Mouse (Mus musculus) hindbrain, embryonic 14.5 days (tissue): ENCODE results near the gene Hmgb1. TPM values are rescaled to one million over a fixed set of nuclear protein-coding genes. Genes with fewer than 3 reads are reported as not detected.

Experiments
- ATAC-seq: fragments of 200-750 bp; cut with Nextera tagmentation; 2 replicates; pipeline ENCODE4 v1.8.0; 2017; ENCODE audit warnings: moderate number of reproducible peaks, mild to moderate bottlenecking, moderate TSS enrichment, moderate library complexity; ENCODE audit not compliant: low FRiP score
- DNase-seq: peaks from one replicate; pipeline ENCODE4 v3.0.0-alpha.2; 2015; ENCODE audit warnings: low spot score
- H3K27ac ChIP-seq: fragments of 300-500 bp; sonication (generic); 2 replicates; pipeline ENCODE4 v1.5.1; 2014; ENCODE audit warnings: mild to moderate bottlenecking, moderate library complexity
- H3K27me3 ChIP-seq: fragments of 300-500 bp; sonication (generic); 2 replicates; pipeline ENCODE4 v1.6.1; 2014; ENCODE audit warnings: mild to moderate bottlenecking, low read length, mixed read lengths; ENCODE audit not compliant: control insufficient read depth, insufficient read depth
- H3K36me3 ChIP-seq: fragments of 300-500 bp; sonication (generic); replicated peaks from 2 replicates; pipeline ENCODE4 v1.6.1; 2014; ENCODE audit not compliant: control insufficient read depth, insufficient read depth
- H3K4me1 ChIP-seq: fragments of 300-500 bp; sonication (generic); replicated peaks from 2 replicates; pipeline ENCODE4 v1.6.1; 2014; ENCODE audit warnings: antibody characterized with exemption, low read length, mixed read lengths; ENCODE audit not compliant: control insufficient read depth, insufficient read depth
- H3K4me2 ChIP-seq: fragments of 300-500 bp; sonication (generic); replicated peaks from 2 replicates; pipeline ENCODE4 v1.6.1; 2014; ENCODE audit warnings: mild to moderate bottlenecking, moderate library complexity
- H3K4me3 ChIP-seq: fragments of 300-500 bp; sonication (generic); replicated peaks from 2 replicates; pipeline ENCODE4 v1.5.1; 2014; ENCODE audit warnings: mild to moderate bottlenecking, low read length
- H3K9ac ChIP-seq: fragments of 300-500 bp; sonication (generic); 2 replicates; pipeline ENCODE4 v1.6.1; 2014
- H3K9me3 ChIP-seq: fragments of 300-500 bp; sonication (generic); 2 replicates; pipeline ENCODE4 v1.6.1; 2016; ENCODE audit warnings: low read length; ENCODE audit not compliant: control insufficient read depth
- WGBS: fragments of 180-500 bp; shearing (Covaris S2); extraction: QIAGEN DNeasy Blood & Tissue Kit; methylation state at CpG from one replicate; pipeline ENCODE4 v1.1.7; 2014; 5-methylcytosine and 5-hydroxymethylcytosine counted together
- polyA plus RNA-seq: library from polyadenylated mRNA; unstranded; fragments of >200 nt; fragmentation: Nextera tagmentation; extraction: Ambion mirVana; gene quantifications from 2 replicates; pipeline ENCODE4 v1.2.1, GENCODE M21; 2014

Gene Hmgb1
- polyA plus RNA-seq, 1 experiment from 2014 or later = 792 TPM

DNA sequence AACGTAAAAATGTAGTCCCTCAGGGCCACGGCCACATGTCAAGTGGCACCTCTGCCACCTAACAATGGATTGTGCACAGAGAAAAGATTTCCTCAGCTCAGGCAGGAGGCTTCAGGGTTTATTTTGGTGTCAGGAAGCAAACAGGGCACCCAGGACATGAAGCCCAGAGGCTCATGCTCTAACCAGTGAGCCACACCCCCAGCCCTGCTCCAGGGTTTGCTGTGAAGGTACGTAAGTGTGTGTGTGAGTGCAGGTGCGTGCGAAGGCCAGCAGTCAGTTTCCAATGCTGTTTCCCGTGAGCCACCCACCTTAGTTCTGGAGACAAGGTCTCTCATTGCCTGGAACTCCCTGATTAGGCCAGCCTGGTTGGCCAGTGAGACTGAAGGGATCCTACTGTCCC is 60.5 kb downstream of the Hmgb1 start:
- H3K4me1 ChIP-seq = no peaks in the 10 kb centered on the region
- H3K36me3 ChIP-seq = no peaks in the 10 kb centered on the region
- H3K9ac ChIP-seq = no peak overlapping the region
- DNase-seq (no peak), ATAC-seq (no peak)
- 90% methylated on average over 6 of the region's 6 CpGs for WGBS
- no peak overlapping the region for H3K4me3 ChIP-seq
- no peak overlapping the region for H3K4me2 ChIP-seq
- no peaks in the 10 kb centered on the region for H3K9me3 ChIP-seq
- H3K27me3 ChIP-seq = no peaks in the 10 kb centered on the region
- no peak overlapping the region for H3K27ac ChIP-seq

DNA sequence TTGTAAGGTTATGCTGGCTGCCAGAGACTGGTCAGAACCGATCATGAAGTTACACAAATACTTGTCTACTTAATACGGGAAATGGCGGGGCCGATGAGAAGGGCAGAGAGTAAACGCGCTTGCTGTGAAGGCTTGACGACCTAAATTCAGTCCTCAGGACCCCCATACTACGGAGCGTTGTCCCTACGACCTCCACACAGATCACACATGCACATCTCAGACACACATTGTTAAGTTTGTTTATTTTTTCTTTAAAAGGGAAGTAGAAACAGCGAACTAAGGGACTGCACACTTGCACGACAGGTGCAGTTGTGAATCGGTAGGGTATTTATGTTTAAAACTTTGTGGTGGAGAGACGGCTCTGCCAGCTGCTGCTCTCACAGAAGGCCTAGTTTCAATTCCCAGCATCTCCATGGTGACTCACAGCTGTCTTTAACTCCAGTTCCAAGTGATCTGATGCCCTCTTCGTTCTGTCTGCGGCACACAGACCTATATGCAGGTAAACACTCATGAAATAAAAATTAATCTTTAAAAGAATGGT is 64.9 kb downstream of the Hmgb1 start:
- H3K4me1 ChIP-seq = peaks cover 9% of the 10 kb centered on the region
- H3K27me3 ChIP-seq = no peaks in the 10 kb centered on the region
- no peaks in the 10 kb centered on the region for H3K9me3 ChIP-seq
- no peak overlapping the region for H3K9ac ChIP-seq
- WGBS = 89% methylated on average over 16 of the region's 16 CpGs
- H3K36me3 ChIP-seq = no peaks in the 10 kb centered on the region
- no peak overlapping the region for H3K27ac ChIP-seq
- no peak for DNase-seq
- ATAC-seq = no peak
- H3K4me2 ChIP-seq = no peak overlapping the region
- H3K4me3 ChIP-seq = no peak overlapping the region

DNA sequence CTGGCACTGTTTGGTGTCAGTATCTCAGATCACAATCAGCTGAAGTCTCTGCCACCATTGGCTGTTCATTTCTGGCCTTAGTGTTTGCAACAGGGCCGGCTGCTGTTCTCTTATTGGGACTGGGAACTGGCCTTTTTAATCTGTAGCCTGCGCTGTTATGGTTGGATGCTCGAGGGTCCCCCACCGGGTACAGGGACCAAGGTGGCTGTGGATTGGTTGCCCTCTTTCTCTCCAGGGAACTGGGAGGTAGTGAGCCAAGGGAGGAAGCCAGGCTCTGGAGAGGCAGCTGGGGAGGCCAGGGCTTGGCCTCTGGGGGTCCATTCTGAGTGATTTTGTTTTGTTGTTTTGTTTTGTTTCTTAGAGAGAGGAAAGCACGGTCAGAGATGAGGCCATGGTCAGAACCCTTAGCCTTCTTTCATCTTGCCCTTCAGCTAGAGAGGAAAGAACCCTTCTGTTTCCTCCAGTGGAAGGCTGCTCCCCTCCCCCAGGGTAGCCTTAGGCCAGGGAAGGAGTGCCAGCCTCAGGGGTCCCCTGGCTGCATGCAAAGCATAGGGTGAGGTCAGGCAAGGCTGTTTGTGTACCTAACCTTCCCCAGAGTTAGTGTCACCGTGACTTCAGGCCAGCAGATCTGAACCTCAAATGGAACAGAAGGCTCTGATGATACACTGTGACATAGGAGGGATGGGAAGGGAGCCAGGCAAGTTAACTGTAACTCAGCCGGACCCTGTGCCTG is 66.3 kb downstream of the Hmgb1 start:
- no peaks in the 10 kb centered on the region for H3K27me3 ChIP-seq
- H3K9me3 ChIP-seq = no peaks in the 10 kb centered on the region
- H3K27ac ChIP-seq = no peak overlapping the region
- no peak for DNase-seq
- no peak overlapping the region for H3K9ac ChIP-seq
- no peak for ATAC-seq
- H3K4me2 ChIP-seq = no peak overlapping the region
- 31% methylated on average over 7 of the region's 7 CpGs for WGBS
- H3K36me3 ChIP-seq = no peaks in the 10 kb centered on the region
- H3K4me1 ChIP-seq = peaks cover 9% of the 10 kb centered on the region
- no peak overlapping the region for H3K4me3 ChIP-seq

DNA sequence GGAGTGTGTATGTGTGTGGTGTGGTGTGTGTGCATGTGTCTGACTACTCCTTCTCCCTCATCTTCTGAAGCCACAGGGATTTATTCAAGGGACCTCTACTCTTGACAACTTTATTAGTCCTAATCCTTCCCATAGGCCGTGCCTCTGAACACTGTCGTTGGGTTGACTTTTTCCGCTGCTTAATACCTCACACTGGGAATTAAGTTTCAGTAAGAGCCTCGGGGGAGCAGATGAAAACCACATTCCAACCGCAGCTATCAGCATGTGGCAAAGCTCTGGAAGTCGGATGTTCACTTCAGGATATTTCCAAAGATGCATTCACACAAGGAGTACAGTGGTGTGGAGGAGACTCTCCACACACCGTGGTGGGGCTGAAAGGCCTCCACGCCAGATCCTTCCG is 69.7 kb downstream of the Hmgb1 start:
- H3K4me2 ChIP-seq = no peak overlapping the region
- no peak overlapping the region for H3K9ac ChIP-seq
- no peaks in the 10 kb centered on the region for H3K9me3 ChIP-seq
- no peak overlapping the region for H3K27ac ChIP-seq
- WGBS = 62% methylated on average over 9 of the region's 9 CpGs
- no peak overlapping the region for H3K4me3 ChIP-seq
- no peaks in the 10 kb centered on the region for H3K27me3 ChIP-seq
- no peak for ATAC-seq
- DNase-seq = no peak
- H3K36me3 ChIP-seq = no peaks in the 10 kb centered on the region
- H3K4me1 ChIP-seq = peaks cover 9% of the 10 kb centered on the region

DNA sequence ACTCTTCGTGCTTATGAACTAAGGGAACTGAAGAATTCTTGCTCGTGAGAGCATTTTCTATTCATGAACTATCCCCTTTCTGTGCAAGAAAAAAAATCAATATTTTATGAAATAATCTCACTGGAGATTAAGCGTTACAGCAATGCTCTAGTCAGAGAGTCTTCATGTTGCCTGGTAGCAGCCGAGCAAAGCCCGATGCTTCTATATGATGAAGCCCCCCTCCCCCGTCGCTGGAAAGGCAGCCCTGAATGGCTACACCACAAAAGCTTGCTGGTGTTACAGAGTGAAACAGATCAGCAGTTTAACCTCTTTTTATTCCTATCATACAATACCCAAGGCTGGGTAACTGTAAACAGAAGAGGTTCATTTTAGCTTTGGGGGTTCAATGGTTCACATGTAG is 70.3 kb downstream of the Hmgb1 start:
- DNase-seq = no peak

DNA sequence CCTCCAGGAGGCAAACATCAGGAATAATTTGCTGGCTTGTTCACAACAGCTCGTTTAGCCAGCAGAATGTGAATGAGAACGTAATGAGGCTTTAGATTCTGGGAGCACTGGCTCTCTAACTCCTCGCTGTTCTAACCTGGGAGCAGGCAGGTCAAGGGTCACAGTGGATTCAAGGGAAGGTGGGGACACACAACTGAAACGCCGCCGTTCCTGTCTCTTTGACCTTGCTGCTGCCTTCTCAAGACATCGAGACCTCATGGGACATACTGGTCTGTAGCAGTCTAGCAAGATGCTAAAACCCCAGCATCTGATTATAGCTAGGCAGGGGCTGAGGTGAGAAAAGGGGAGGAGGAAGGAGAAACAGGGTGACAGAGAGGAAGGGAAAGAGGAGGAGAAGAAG is 70.8 kb downstream of the Hmgb1 start:
- WGBS = 75% methylated on average over 7 of the region's 7 CpGs
- no peaks in the 10 kb centered on the region for H3K36me3 ChIP-seq
- no peak overlapping the region for H3K27ac ChIP-seq
- no peaks in the 10 kb centered on the region for H3K27me3 ChIP-seq
- H3K4me1 ChIP-seq = peaks cover 9% of the 10 kb centered on the region
- no peaks in the 10 kb centered on the region for H3K9me3 ChIP-seq
- H3K4me2 ChIP-seq = no peak overlapping the region
- H3K9ac ChIP-seq = no peak overlapping the region
- H3K4me3 ChIP-seq = no peak overlapping the region
- no peak for ATAC-seq
- no peak for DNase-seq

More for the DNA sequence above, 70.3 kb downstream of the Hmgb1 start:
- Histone ChIP-seq H3K36me3 (no peaks in the 10 kb centered on the region), H3K27ac (no peak overlapping the region), H3K4me1 (peaks cover 9% of the 10 kb centered on the region), H3K4me3 (no peak overlapping the region), H3K4me2 (no peak overlapping the region), H3K9me3 (no peaks in the 10 kb centered on the region), H3K27me3 (no peaks in the 10 kb centered on the region), H3K9ac (no peak overlapping the region)
- WGBS = 62% methylated on average over 7 of the region's 7 CpGs
- no peak for ATAC-seq

DNA sequence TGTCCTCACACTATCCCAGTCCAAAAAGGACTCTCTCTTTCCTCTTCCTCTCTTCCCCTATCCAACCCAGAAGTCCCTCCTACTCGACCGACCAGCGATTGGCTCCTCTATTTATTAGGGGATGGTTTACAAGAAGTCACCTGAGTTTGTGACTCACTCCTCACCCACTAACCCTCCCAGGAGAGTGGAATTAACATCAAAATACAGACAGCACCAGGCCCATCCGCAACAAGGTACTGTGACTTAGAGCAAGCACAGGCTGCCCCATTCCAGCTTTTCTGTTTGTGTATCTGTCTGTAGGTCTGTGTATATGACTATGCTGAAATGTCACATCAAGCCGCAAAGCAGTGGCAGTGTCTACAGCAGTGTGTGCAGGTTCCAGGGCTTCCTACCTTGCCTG is 71.7 kb downstream of the Hmgb1 start:
- no peak overlapping the region for H3K4me3 ChIP-seq
- no peaks in the 10 kb centered on the region for H3K9me3 ChIP-seq
- peaks cover 2% of the 10 kb centered on the region; the same call in 1 of the 2 replicates for H3K4me1 ChIP-seq
- H3K27me3 ChIP-seq = no peaks in the 10 kb centered on the region
- DNase-seq = no peak
- 88% methylated on average over 5 of the region's 5 CpGs for WGBS
- ATAC-seq = no peak
- no peak overlapping the region for H3K4me2 ChIP-seq
- no peak overlapping the region for H3K9ac ChIP-seq
- H3K36me3 ChIP-seq = no peaks in the 10 kb centered on the region
- no peak overlapping the region for H3K27ac ChIP-seq

DNA sequence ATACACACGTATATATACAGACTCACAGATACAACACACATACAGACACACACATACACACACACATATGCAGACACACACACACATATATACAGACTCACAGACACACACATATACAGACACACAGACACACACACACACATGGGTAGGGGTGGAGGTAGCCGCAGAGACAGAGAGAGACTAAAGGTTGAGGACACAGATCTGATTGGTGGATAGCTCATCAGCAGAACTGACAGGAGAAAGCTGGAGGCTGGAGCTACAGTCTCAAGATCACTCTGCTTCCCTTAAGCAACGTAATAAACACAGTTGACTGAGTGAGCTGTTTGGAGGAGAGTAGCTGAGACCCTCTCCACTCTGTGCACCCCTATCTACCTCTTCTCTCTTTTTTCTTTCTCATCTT is 75.1 kb downstream of the Hmgb1 start:
- Histone ChIP-seq H3K9ac (no peak overlapping the region), H3K4me2 (no peak overlapping the region), H3K9me3 (no peaks in the 10 kb centered on the region), H3K27me3 (no peaks in the 10 kb centered on the region), H3K4me1 (0 out of 2 replicates have a peak, but pooled peaks cover 3% of the 10 kb centered on the region), H3K36me3 (no peaks in the 10 kb centered on the region), H3K4me3 (no peak overlapping the region), H3K27ac (no peak overlapping the region)
- no peak for DNase-seq
- no peak for ATAC-seq
- 91% methylated on average over 3 of the region's 3 CpGs for WGBS

DNA sequence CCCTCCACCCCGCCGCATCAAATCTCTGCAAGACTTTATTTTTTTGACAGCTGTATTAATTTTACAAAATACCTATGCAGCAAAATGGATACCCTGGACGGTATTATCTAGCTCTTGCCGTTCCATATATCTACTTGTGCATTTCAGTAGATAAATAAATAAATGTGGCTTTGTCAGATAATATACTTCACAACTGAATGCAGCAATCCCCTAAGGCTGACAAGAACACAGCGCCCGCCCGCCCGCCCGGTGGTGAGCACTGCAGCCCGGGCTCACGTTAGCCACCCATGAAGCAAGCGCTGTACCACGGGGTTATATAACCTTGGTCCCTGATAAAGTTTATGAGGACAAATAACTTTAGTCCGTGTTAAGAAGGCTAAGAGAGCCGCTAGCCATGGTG is 76.1 kb downstream of the Hmgb1 start:
- Histone ChIP-seq H3K4me1 (0 out of 2 replicates have a peak, but pooled peaks cover 3% of the 10 kb centered on the region), H3K9me3 (no peaks in the 10 kb centered on the region), H3K27ac (no peak overlapping the region), H3K9ac (no peak overlapping the region), H3K4me2 (no peak overlapping the region), H3K4me3 (no peak overlapping the region), H3K27me3 (no peaks in the 10 kb centered on the region), H3K36me3 (no peaks in the 10 kb centered on the region)
- no peak for ATAC-seq
- 86% methylated on average over 15 of the region's 15 CpGs for WGBS
- no peak for DNase-seq
